Mouse (Mus musculus): ENCODE data around the gene Sfi1. TPM values are rescaled to one million over a fixed set of nuclear protein-coding genes. Genes with fewer than 3 reads are reported as not detected.
"Not testable (repeated sequence)": the region's sequence is repeated elsewhere in the genome, so short reads cannot be mapped to it uniquely, and the experiment has no call there.

The Sfi1 gene
- polyA plus RNA-seq, 1 experiment from 2014 or later = 8.8 TPM

DNA sequence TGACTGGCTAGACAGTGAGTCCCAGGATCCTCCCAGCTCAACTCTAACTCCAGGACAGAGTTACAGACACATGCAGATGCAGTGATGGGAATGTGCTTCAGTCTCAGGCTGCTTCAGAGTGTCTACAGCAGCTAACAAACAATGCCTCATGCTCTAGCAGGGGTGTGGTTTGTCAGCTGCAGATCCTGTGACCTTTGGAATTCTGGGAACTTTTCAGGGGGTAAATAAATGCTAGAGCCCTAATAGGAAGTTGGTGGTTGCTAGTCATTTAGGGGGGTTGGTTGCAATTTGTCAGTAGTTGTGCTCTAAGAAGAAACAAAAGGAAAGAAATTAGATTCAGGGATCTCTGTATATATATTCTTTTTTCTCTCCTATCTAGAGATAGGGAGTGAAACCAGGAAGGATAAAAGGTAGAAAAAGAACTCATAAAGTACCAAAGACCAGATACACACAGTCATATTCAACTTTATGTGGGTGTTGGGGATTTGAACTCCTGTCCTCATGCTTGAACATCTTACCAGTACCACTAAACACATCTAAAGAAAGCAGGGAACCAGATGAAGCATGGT is 52.2 kb downstream of the Sfi1 start:
- not testable (repeated sequence) for H3K4me2 ChIP-seq (ENCODE audit: low read length); H3K27ac ChIP-seq (replicated peaks in 1 of 2; ENCODE audit: control insufficient read depth in 1 of 2, insufficient read depth in 1 of 2, low read depth in 2 of 2, low read length in 2 of 2); ATAC-seq (ENCODE audit: insufficient number of reproducible peaks, insufficient read depth, low FRiP score, low read depth); H3K9me3 ChIP-seq (ENCODE audit: control insufficient read depth, low read length); H3K36me3 ChIP-seq (ENCODE audit: control insufficient read depth, insufficient read depth, low read length); H3K4me1 ChIP-seq (ENCODE audit: control insufficient read depth in 2 of 2, insufficient read depth in 2 of 2, low read length in 2 of 2); H3K9ac ChIP-seq (ENCODE audit: low read length); H3K27me3 ChIP-seq (ENCODE audit: control insufficient read depth, insufficient read depth, low read length); H3K4me3 ChIP-seq (ENCODE audit: control insufficient read depth in 1 of 2, insufficient read depth in 1 of 2, low read depth in 1 of 2, low read length in 2 of 2)

DNA sequence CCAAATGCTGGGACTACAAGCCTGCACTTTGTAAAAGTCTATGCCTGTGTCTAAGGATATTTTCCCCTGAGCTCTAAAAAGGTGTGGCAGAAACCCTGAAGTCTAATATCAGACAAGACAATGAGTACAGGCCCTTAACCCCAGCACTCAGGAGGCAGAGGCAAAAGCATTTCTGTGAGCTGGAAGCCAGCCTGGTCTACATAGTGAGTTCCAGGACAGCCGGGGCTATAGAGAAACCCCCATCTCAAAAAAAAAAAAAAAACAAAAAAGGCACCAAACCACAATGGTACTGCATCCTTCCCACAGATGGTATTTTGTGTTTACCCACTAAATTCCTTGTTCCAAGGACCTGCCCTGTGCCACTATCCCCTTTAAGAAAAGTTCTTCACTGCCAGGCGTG is 54.9 kb downstream of the Sfi1 start:
- H3K36me3 ChIP-seq (ENCODE audit: control insufficient read depth, insufficient read depth, low read length); H3K4me1 ChIP-seq (ENCODE audit: control insufficient read depth in 2 of 2, insufficient read depth in 2 of 2, low read length in 2 of 2); ATAC-seq (ENCODE audit: insufficient number of reproducible peaks, insufficient read depth, low FRiP score, low read depth); H3K9ac ChIP-seq (ENCODE audit: low read length); H3K9me3 ChIP-seq (ENCODE audit: control insufficient read depth, low read length); H3K4me2 ChIP-seq (ENCODE audit: low read length); H3K4me3 ChIP-seq (ENCODE audit: control insufficient read depth in 1 of 2, insufficient read depth in 1 of 2, low read depth in 1 of 2, low read length in 2 of 2); H3K27ac ChIP-seq (replicated peaks in 1 of 2; ENCODE audit: control insufficient read depth in 1 of 2, insufficient read depth in 1 of 2, low read depth in 2 of 2, low read length in 2 of 2); H3K27me3 ChIP-seq (ENCODE audit: control insufficient read depth, insufficient read depth, low read length): not testable (repeated sequence)
- whole genome bisulfite sequencing = 78% methylated on average over 2 of the region's 2 CpGs

GRCm38 (mm10) chr11:3137279-3137678 is 56.0 kb downstream of the Sfi1 start:
- not testable (repeated sequence) for H3K9me3 ChIP-seq (ENCODE audit: control insufficient read depth, low read length); H3K36me3 ChIP-seq (ENCODE audit: control insufficient read depth, insufficient read depth, low read length); H3K27ac ChIP-seq (replicated peaks in 1 of 2; ENCODE audit: control insufficient read depth in 1 of 2, insufficient read depth in 1 of 2, low read depth in 2 of 2, low read length in 2 of 2); H3K4me3 ChIP-seq (ENCODE audit: control insufficient read depth in 1 of 2, insufficient read depth in 1 of 2, low read depth in 1 of 2, low read length in 2 of 2); H3K4me1 ChIP-seq (ENCODE audit: control insufficient read depth in 2 of 2, insufficient read depth in 2 of 2, low read length in 2 of 2); H3K9ac ChIP-seq (ENCODE audit: low read length); H3K27me3 ChIP-seq (ENCODE audit: control insufficient read depth, insufficient read depth, low read length); H3K4me2 ChIP-seq (ENCODE audit: low read length)
- 84% methylated on average over 4 of the region's 4 CpGs for WGBS
- peak; percentile 15 for ATAC-seq (ENCODE audit: insufficient number of reproducible peaks, insufficient read depth, low FRiP score, low read depth)

- not testable (repeated sequence) for H3K4me1 ChIP-seq (ENCODE audit: control insufficient read depth in 2 of 2, insufficient read depth in 2 of 2, low read length in 2 of 2); H3K36me3 ChIP-seq (ENCODE audit: control insufficient read depth, insufficient read depth, low read length); H3K4me2 ChIP-seq (ENCODE audit: low read length); ATAC-seq (ENCODE audit: insufficient number of reproducible peaks, insufficient read depth, low FRiP score, low read depth); H3K27me3 ChIP-seq (ENCODE audit: control insufficient read depth, insufficient read depth, low read length); H3K27ac ChIP-seq (replicated peaks in 1 of 2; ENCODE audit: control insufficient read depth in 1 of 2, insufficient read depth in 1 of 2, low read depth in 2 of 2, low read length in 2 of 2); H3K9ac ChIP-seq (ENCODE audit: low read length); H3K9me3 ChIP-seq (ENCODE audit: control insufficient read depth, low read length); H3K4me3 ChIP-seq (ENCODE audit: control insufficient read depth in 1 of 2, insufficient read depth in 1 of 2, low read depth in 1 of 2, low read length in 2 of 2)
- 88% methylated on average over 3 of the region's 3 CpGs for WGBS
Observed at GRCm38 (mm10) chr11:3135956-3136355, 57.3 kb downstream of the Sfi1 start.

- not testable (repeated sequence) for H3K27me3 ChIP-seq (ENCODE audit: control insufficient read depth, insufficient read depth, low read length); H3K4me1 ChIP-seq (ENCODE audit: control insufficient read depth in 2 of 2, insufficient read depth in 2 of 2, low read length in 2 of 2); H3K27ac ChIP-seq (replicated peaks in 1 of 2; ENCODE audit: control insufficient read depth in 1 of 2, insufficient read depth in 1 of 2, low read depth in 2 of 2, low read length in 2 of 2); H3K4me3 ChIP-seq (ENCODE audit: control insufficient read depth in 1 of 2, insufficient read depth in 1 of 2, low read depth in 1 of 2, low read length in 2 of 2); H3K9ac ChIP-seq (ENCODE audit: low read length); H3K4me2 ChIP-seq (ENCODE audit: low read length); H3K36me3 ChIP-seq (ENCODE audit: control insufficient read depth, insufficient read depth, low read length); H3K9me3 ChIP-seq (ENCODE audit: control insufficient read depth, low read length); ATAC-seq (ENCODE audit: insufficient number of reproducible peaks, insufficient read depth, low FRiP score, low read depth)
- 96% methylated on average over 3 of the region's 7 CpGs for WGBS
Observed at GRCm38 (mm10) chr11:3135391-3135790, 57.9 kb downstream of the Sfi1 start.

GRCm38 (mm10) chr11:3133360-3133759 is 59.9 kb downstream of the Sfi1 start:
- peak; percentile 11 for ATAC-seq (ENCODE audit: insufficient number of reproducible peaks, insufficient read depth, low FRiP score, low read depth)
- not testable (repeated sequence) for H3K36me3 ChIP-seq (ENCODE audit: control insufficient read depth, insufficient read depth, low read length)

GRCm38 (mm10) chr11:3132957-3133356 is 60.3 kb downstream of the Sfi1 start:
- H3K4me2 ChIP-seq (ENCODE audit: low read length); H3K4me3 ChIP-seq (ENCODE audit: control insufficient read depth in 1 of 2, insufficient read depth in 1 of 2, low read depth in 1 of 2, low read length in 2 of 2); H3K27me3 ChIP-seq (ENCODE audit: control insufficient read depth, insufficient read depth, low read length); H3K9me3 ChIP-seq (ENCODE audit: control insufficient read depth, low read length); H3K27ac ChIP-seq (replicated peaks in 1 of 2; ENCODE audit: control insufficient read depth in 1 of 2, insufficient read depth in 1 of 2, low read depth in 2 of 2, low read length in 2 of 2); H3K36me3 ChIP-seq (ENCODE audit: control insufficient read depth, insufficient read depth, low read length); H3K4me1 ChIP-seq (ENCODE audit: control insufficient read depth in 2 of 2, insufficient read depth in 2 of 2, low read length in 2 of 2); H3K9ac ChIP-seq (ENCODE audit: low read length): not testable (repeated sequence)
- WGBS = 75% methylated on average over 3 of the region's 3 CpGs
- ATAC-seq (ENCODE audit: insufficient number of reproducible peaks, insufficient read depth, low FRiP score, low read depth) = peak; percentile 3; the same call in 1 of the 2 replicates

More at GRCm38 (mm10) chr11:3133360-3133759, 59.9 kb downstream of the Sfi1 start:
- no CpG with 5 or more reads among the region's 4 CpGs for WGBS
- not testable (repeated sequence) for H3K4me3 ChIP-seq (ENCODE audit: control insufficient read depth in 1 of 2, insufficient read depth in 1 of 2, low read depth in 1 of 2, low read length in 2 of 2); H3K9ac ChIP-seq (ENCODE audit: low read length); H3K9me3 ChIP-seq (ENCODE audit: control insufficient read depth, low read length); H3K4me1 ChIP-seq (ENCODE audit: control insufficient read depth in 2 of 2, insufficient read depth in 2 of 2, low read length in 2 of 2); H3K4me2 ChIP-seq (ENCODE audit: low read length); H3K27me3 ChIP-seq (ENCODE audit: control insufficient read depth, insufficient read depth, low read length); H3K27ac ChIP-seq (replicated peaks in 1 of 2; ENCODE audit: control insufficient read depth in 1 of 2, insufficient read depth in 1 of 2, low read depth in 2 of 2, low read length in 2 of 2)

GRCm38 (mm10) chr11:3132001-3132400 is 61.3 kb downstream of the Sfi1 start:
- H3K36me3 ChIP-seq (ENCODE audit: control insufficient read depth, insufficient read depth, low read length); H3K27me3 ChIP-seq (ENCODE audit: control insufficient read depth, insufficient read depth, low read length); H3K27ac ChIP-seq (replicated peaks in 1 of 2; ENCODE audit: control insufficient read depth in 1 of 2, insufficient read depth in 1 of 2, low read depth in 2 of 2, low read length in 2 of 2); H3K9me3 ChIP-seq (ENCODE audit: control insufficient read depth, low read length); H3K4me3 ChIP-seq (ENCODE audit: control insufficient read depth in 1 of 2, insufficient read depth in 1 of 2, low read depth in 1 of 2, low read length in 2 of 2); H3K4me2 ChIP-seq (ENCODE audit: low read length); H3K4me1 ChIP-seq (ENCODE audit: control insufficient read depth in 2 of 2, insufficient read depth in 2 of 2, low read length in 2 of 2); H3K9ac ChIP-seq (ENCODE audit: low read length): not testable (repeated sequence)
- ATAC-seq (ENCODE audit: insufficient number of reproducible peaks, insufficient read depth, low FRiP score, low read depth) = peak; percentile 17
- 84% methylated on average over 8 of the region's 10 CpGs for WGBS
